Mouse (Mus musculus) lung, embryonic 14.5 days (tissue): ENCODE measurements around the gene Ptpn1. TPM values are rescaled to one million over a fixed set of nuclear protein-coding genes. Genes with fewer than 3 reads are reported as not detected.

Experiments used
- ATAC-seq: fragments of 200-750 bp; cut with Nextera tagmentation; 2 replicates; pipeline ENCODE4 v1.8.0; 2017; ENCODE audit warnings: mild to moderate bottlenecking, moderate TSS enrichment, moderate library complexity; ENCODE audit not compliant: insufficient read depth
- DNase-seq: peaks from one replicate; pipeline ENCODE4 v3.0.0-alpha.2; 2015
- H3K27ac ChIP-seq: fragments of 300-500 bp; sonication (generic); 2 replicates; pipeline ENCODE4 v1.5.1; 2014; ENCODE audit warnings: low read depth, mild to moderate bottlenecking, moderate library complexity
- H3K27me3 ChIP-seq: fragments of 300-500 bp; sonication (generic); 2 replicates; pipeline ENCODE4 v1.6.1; 2014; ENCODE audit warnings: low read length, control low read depth; ENCODE audit not compliant: insufficient read depth
- H3K36me3 ChIP-seq: fragments of 300-500 bp; sonication (generic); 2 replicates; pipeline ENCODE4 v1.6.1; 2014; ENCODE audit warnings: control low read depth; ENCODE audit not compliant: insufficient read depth
- H3K4me1 ChIP-seq: fragments of 300-500 bp; sonication (generic); 2 replicates; pipeline ENCODE4 v1.6.1; 2014; ENCODE audit warnings: antibody characterized with exemption, control low read depth; ENCODE audit not compliant: insufficient read depth
- H3K4me2 ChIP-seq: fragments of 300-500 bp; sonication (generic); 2 replicates; pipeline ENCODE4 v1.6.1; 2014; ENCODE audit warnings: mild to moderate bottlenecking
- H3K4me3 ChIP-seq: fragments of 300-500 bp; sonication (generic); 2 replicates; pipeline ENCODE4 v1.5.1; 2014; ENCODE audit warnings: low read depth, low read length
- H3K9ac ChIP-seq: fragments of 300-500 bp; sonication (generic); 2 replicates; pipeline ENCODE4 v1.6.1; 2014
- H3K9me3 ChIP-seq: fragments of 300-500 bp; sonication (generic); 2 replicates; pipeline ENCODE4 v1.6.1; 2016; ENCODE audit warnings: low read depth, low read length, control low read depth
- CTCF ChIP-seq: IDR thresholded peaks from 2 replicates; pipeline ENCODE4 v1.5.1; 2016; ENCODE audit warnings: antibody characterized with exemption, low read depth
- WGBS: fragments of 180-500 bp; shearing (Covaris S2); extraction: QIAGEN DNeasy Blood & Tissue Kit; methylation state at CpG from one replicate; pipeline ENCODE4 v1.1.7; 2014; 5-methylcytosine and 5-hydroxymethylcytosine counted together
- polyA plus RNA-seq: library from polyadenylated mRNA; unstranded; fragments of >200 nt; fragmentation: Nextera tagmentation; extraction: Ambion mirVana; gene quantifications from 2 replicates; pipeline ENCODE4 v1.2.1, GENCODE M21; 2014

Ptpn1 gene
- polyA plus RNA-seq, 1 experiment from 2014 or later: 59.3 TPM

GRCm38 (mm10) chr2:167893680-167894079 lies 38.2 kb upstream of the Ptpn1 start:
- Histone ChIP-seq H3K4me2 (no peak overlapping the region), H3K9ac (no peak overlapping the region), H3K27me3 (no peaks in the 10 kb centered on the region), H3K27ac (no peak overlapping the region), H3K4me1 (peaks cover under 1% of the 10 kb centered on the region; the same call in 1 of the 2 replicates), H3K4me3 (no peak overlapping the region), H3K9me3 (no peaks in the 10 kb centered on the region), H3K36me3 (no peaks in the 10 kb centered on the region)
- TF ChIP-seq CTCF: no peak
- 45% methylated on average over 10 of the region's 10 CpGs for WGBS
- ATAC-seq (no peak), DNase-seq (no peak)

GRCm38 (mm10) chr2:167894948-167895372 lies 36.9 kb upstream of the Ptpn1 start:
- Histone ChIP-seq H3K4me1 (no peaks in the 10 kb centered on the region; the same call in 1 of the 2 replicates), H3K9me3 (no peaks in the 10 kb centered on the region), H3K36me3 (no peaks in the 10 kb centered on the region), H3K27ac (no peak overlapping the region), H3K9ac (0 out of 2 replicates have a peak overlapping the region, but pooled peaks have one; percentile 9), H3K27me3 (no peaks in the 10 kb centered on the region), H3K4me2 (peak overlapping the region; percentile 54), H3K4me3 (peak overlapping the region; percentile 10; the same call in 1 of the 2 replicates)
- TF ChIP-seq CTCF: peak; percentile 99
- DNase-seq: peak; percentile 92
- ATAC-seq: peak; percentile 63
- under 1% methylated on average over 30 of the region's 30 CpGs for WGBS

GRCm38 (mm10) chr2:167897896-167898295 lies 34.0 kb upstream of the Ptpn1 start:
- Histone ChIP-seq H3K27me3 (no peaks in the 10 kb centered on the region), H3K27ac (no peak overlapping the region), H3K4me2 (no peak overlapping the region), H3K9ac (no peak overlapping the region), H3K36me3 (no peaks in the 10 kb centered on the region), H3K4me3 (no peak overlapping the region), H3K9me3 (no peaks in the 10 kb centered on the region), H3K4me1 (no peaks in the 10 kb centered on the region)
- TF ChIP-seq CTCF: no peak
- DNase-seq: no peak
- no peak for ATAC-seq
- WGBS: 74% methylated on average over 8 of the region's 8 CpGs

GRCm38 (mm10) chr2:167899989-167900421 lies 31.9 kb upstream of the Ptpn1 start:
- TF ChIP-seq CTCF: peak; percentile 39
- H3K27me3 ChIP-seq: no peaks in the 10 kb centered on the region
- H3K4me2 ChIP-seq: peak overlapping the region; percentile 25; the same call in 1 of the 2 replicates
- no peak overlapping the region for H3K27ac ChIP-seq
- H3K9me3 ChIP-seq: no peaks in the 10 kb centered on the region
- H3K4me1 ChIP-seq: no peaks in the 10 kb centered on the region
- WGBS: 8% methylated on average over 16 of the region's 16 CpGs
- H3K9ac ChIP-seq: no peak overlapping the region
- no peak overlapping the region for H3K4me3 ChIP-seq
- DNase-seq (no peak), ATAC-seq (no peak)
- no peaks in the 10 kb centered on the region for H3K36me3 ChIP-seq

- no peaks in the 10 kb centered on the region for H3K9me3 ChIP-seq
- no peak overlapping the region for H3K9ac ChIP-seq
- no peak for ATAC-seq
- H3K27me3 ChIP-seq: no peaks in the 10 kb centered on the region
- no peak overlapping the region for H3K4me2 ChIP-seq
- DNase-seq: no peak
- 52% methylated on average over 9 of the region's 9 CpGs for WGBS
- TF ChIP-seq CTCF: peak; percentile 26
- H3K4me1 ChIP-seq: no peaks in the 10 kb centered on the region
- no peak overlapping the region for H3K27ac ChIP-seq
- no peak overlapping the region for H3K4me3 ChIP-seq
- H3K36me3 ChIP-seq: no peaks in the 10 kb centered on the region
These were observed 29.6 kb upstream of the Ptpn1 start for GRCm38 (mm10) chr2:167902116-167902703.

GRCm38 (mm10) chr2:167903242-167903952 lies 28.5 kb upstream of the Ptpn1 start:
- Histone ChIP-seq H3K36me3 (no peaks in the 10 kb centered on the region), H3K4me2 (no peak overlapping the region), H3K4me1 (no peaks in the 10 kb centered on the region), H3K9ac (no peak overlapping the region), H3K27me3 (no peaks in the 10 kb centered on the region), H3K9me3 (no peaks in the 10 kb centered on the region), H3K4me3 (no peak overlapping the region), H3K27ac (no peak overlapping the region)
- WGBS: 70% methylated on average over 11 of the region's 11 CpGs
- TF ChIP-seq CTCF: no peak
- no peak for DNase-seq
- no peak for ATAC-seq

GRCm38 (mm10) chr2:167904621-167905367 lies 27.1 kb upstream of the Ptpn1 start:
- H3K27ac ChIP-seq: no peak overlapping the region
- H3K4me3 ChIP-seq: no peak overlapping the region
- H3K9ac ChIP-seq: no peak overlapping the region
- no peaks in the 10 kb centered on the region for H3K27me3 ChIP-seq
- no peak overlapping the region for H3K4me2 ChIP-seq
- 79% methylated on average over 12 of the region's 12 CpGs for WGBS
- no peak for DNase-seq
- ATAC-seq: no peak
- TF ChIP-seq CTCF: 0 out of 2 replicates have a peak, but pooled peaks have one; percentile 19
- no peaks in the 10 kb centered on the region for H3K4me1 ChIP-seq
- no peaks in the 10 kb centered on the region for H3K9me3 ChIP-seq
- no peaks in the 10 kb centered on the region for H3K36me3 ChIP-seq
